Mouse (Mus musculus): ENCODE measurements around the gene Fam228b. TPM values are rescaled to one million over a fixed set of nuclear protein-coding genes. Genes with fewer than 3 reads are reported as not detected.
"Not testable (repeated sequence)": the region's sequence is repeated elsewhere in the genome, so short reads cannot be mapped to it uniquely, and the experiment has no call there.

Fam228b gene
- 7.9 and 10.2 TPM in 2 replicates for total RNA-seq (2021)
- long read RNA-seq, experiment 1, partial matches to known transcripts: 0 of 2 reads
- long read RNA-seq, experiment 1, other reads (novel, unspliced or antisense): 2 of 2 reads
- long read RNA-seq, experiment 2, partial matches to known transcripts: 0 of 1 reads
- long read RNA-seq, experiment 2, other reads (novel, unspliced or antisense): 1 of 1 reads

GRCm38 (mm10) chr12:4768492-4769332 is at the start of gene Fam228b, which contains the start of gene Pfn4:
Gene Fam228b (minus strand): TSS chr12:4769267.
Gene Pfn4 (plus strand): TSS chr12:4769022.
- DNase-seq: peak; percentile 96

- peak; percentile 100 for DNase-seq
Observed at GRCm38 (mm10) chr12:4817361-4818101, 48.5 kb upstream of the Fam228b start, which contains the start of gene Sf3b6. Gene Sf3b6 (plus strand): TSS chr12:4817544.

- no peak for DNase-seq
Observed at GRCm38 (mm10) chr12:4816680-4817360, 47.8 kb upstream of the Fam228b start.

- DNase-seq: no peak
Observed at GRCm38 (mm10) chr12:4813636-4814035, 44.6 kb upstream of the Fam228b start.

- no peak for DNase-seq
Observed at GRCm38 (mm10) chr12:4811705-4812104, 42.6 kb upstream of the Fam228b start.

- DNase-seq: no peak
Observed at GRCm38 (mm10) chr12:4811036-4811435, 42.0 kb upstream of the Fam228b start.

- not testable (repeated sequence) for DNase-seq
Observed at GRCm38 (mm10) chr12:4797471-4797870, 28.4 kb upstream of the Fam228b start.

- peak; percentile 37 for DNase-seq
Observed at GRCm38 (mm10) chr12:4793718-4794117, 24.7 kb upstream of the Fam228b start.

GRCm38 (mm10) chr12:4788128-4788527 is 19.1 kb upstream of the Fam228b start:
- not testable (repeated sequence) for DNase-seq

DNA sequence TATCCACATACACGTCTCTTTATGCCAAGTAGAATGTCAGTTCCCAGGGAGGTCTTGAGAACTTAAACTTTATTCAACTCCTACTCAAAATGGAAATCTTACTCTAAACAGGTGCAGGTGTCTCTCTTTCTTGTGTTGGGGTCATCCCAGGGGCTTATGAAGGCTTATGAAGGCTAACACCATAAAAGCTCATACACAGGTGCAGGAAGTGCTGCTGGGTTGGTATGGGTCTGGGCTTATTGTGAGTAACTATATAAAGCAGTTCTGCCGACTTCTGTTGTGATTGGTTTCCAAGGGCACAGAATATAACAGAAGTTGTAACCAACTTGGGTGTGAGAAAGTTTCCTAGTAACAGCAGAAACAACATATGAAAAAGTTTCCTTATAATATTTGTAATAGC is 15.4 kb upstream of the Fam228b start:
- DNase-seq: no peak

- no peak for DNase-seq
Observed at GRCm38 (mm10) chr12:4783598-4783997, 14.5 kb upstream of the Fam228b start.

GRCm38 (mm10) chr12:4781725-4782404 is 12.8 kb upstream of the Fam228b start:
- not testable (repeated sequence) for DNase-seq

DNA sequence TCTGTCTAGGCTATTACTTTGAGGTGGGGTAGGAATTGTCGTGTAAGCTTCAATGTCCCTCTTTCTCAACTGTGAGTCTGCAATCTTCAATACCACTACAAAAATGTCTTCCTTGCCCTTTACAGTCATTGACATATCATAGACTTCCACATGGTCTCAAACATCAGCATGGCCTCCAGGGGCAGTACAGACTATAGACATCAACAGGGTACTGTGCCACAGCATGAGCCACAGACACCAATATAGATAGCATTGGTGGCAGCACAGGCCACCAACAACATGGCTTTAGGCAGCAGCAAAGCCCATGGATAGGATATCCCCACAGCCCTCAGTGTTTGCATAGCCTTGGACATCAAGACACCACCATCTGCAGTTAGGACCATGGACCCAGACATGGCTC is 12.2 kb upstream of the Fam228b start:
- DNase-seq: no peak

DNA sequence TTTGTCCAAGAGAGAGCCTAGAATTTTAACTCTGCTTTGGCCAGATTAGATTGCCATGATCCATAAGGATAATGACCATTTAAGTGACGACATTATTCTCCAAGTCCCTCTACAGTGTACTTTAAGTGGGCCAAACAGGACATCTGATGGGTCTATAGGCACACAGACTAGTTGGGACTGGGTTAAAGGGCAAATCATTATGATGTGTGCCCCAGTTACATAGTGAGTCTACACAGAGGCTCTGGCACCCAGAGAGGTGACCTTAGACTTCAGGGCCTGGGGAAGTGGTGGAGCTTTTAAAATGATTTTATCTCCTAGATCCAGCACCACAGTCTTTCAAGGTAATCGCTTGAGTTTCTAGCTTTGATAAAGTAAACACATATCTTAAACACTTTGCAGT is 11.2 kb upstream of the Fam228b start:
- DNase-seq: no peak

GRCm38 (mm10) chr12:4777734-4778133 is 8.7 kb upstream of the Fam228b start:
- no peak for DNase-seq

- no peak for DNase-seq
Observed at GRCm38 (mm10) chr12:4775588-4775949, 6.5 kb upstream of the Fam228b start.

- DNase-seq: no peak
Observed at GRCm38 (mm10) chr12:4774895-4775587, 6.0 kb upstream of the Fam228b start.

DNA sequence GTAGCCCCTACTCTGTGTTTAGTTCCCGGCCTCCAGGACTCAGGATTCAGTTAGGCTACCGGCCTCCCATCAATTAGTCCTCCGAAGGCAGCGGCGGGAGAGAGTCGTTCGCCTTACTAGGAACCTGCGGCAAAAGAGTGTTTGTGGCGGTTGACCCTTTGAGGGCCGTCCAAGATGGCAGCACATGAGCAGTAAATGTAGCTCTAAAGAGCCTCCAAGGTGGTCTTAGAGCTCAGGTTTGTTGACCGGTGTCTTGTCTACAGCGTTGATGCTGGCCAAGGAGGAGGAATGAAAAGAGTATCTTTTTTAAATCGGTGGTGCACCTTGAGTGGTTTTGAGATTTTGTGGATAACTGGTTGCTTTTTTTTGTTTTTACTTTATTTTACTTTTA is 261 bp upstream of the Fam228b start:
- no peak for DNase-seq

- no peak for DNase-seq
Observed at GRCm38 (mm10) chr12:4757060-4757459, 12.0 kb downstream of the Fam228b start.

GRCm38 (mm10) chr12:4754451-4754850 is 14.6 kb downstream of the Fam228b start:
- not testable (repeated sequence) for DNase-seq

- DNase-seq: peak; percentile 32
Observed at GRCm38 (mm10) chr12:4744486-4744885, 24.6 kb downstream of the Fam228b start.
